Mouse (Mus musculus): Measurements from ENCODE around the gene Gm20716. TPM values are rescaled to one million over a fixed set of nuclear protein-coding genes. Genes with fewer than 3 reads are reported as not detected.

Gene Gm20716
- polyA plus RNA-seq, 1 experiment from 2014 or later: 11.7 TPM

- Histone ChIP-seq H3K27ac (replicated peaks) (no peak overlapping the region), H3K4me2 (no peak overlapping the region), H3K9ac (no peak overlapping the region), H3K27me3 (replicated peaks) (no peaks in the 10 kb centered on the region), H3K4me1 (peaks cover 6% of the 10 kb centered on the region), H3K9me3 (no peaks in the 10 kb centered on the region), H3K36me3 (peaks cover 82% of the 10 kb centered on the region), H3K4me3 (no peak overlapping the region)
- 83% methylated on average over 6 of the region's 6 CpGs for WGBS
- no peak for ATAC-seq (ENCODE audit: extremely low read depth, insufficient number of reproducible peaks, low FRiP score, low TSS enrichment)
Observed at GRCm38 (mm10) chr2:168223326-168223725, 6.8 kb downstream of the Gm20716 start.

GRCm38 (mm10) chr2:168213788-168214397 is 16.3 kb downstream of the Gm20716 start:
- ATAC-seq (ENCODE audit: extremely low read depth, insufficient number of reproducible peaks, low FRiP score, low TSS enrichment): no peak
- Histone ChIP-seq H3K36me3 (peaks cover 95% of the 10 kb centered on the region), H3K27ac (replicated peaks) (no peak overlapping the region), H3K27me3 (replicated peaks) (no peaks in the 10 kb centered on the region), H3K9ac (no peak overlapping the region), H3K9me3 (no peaks in the 10 kb centered on the region), H3K4me3 (no peak overlapping the region), H3K4me2 (no peak overlapping the region), H3K4me1 (no peaks in the 10 kb centered on the region)
- WGBS: 57% methylated on average over 5 of the region's 5 CpGs

- Histone ChIP-seq H3K36me3 (peaks cover 67% of the 10 kb centered on the region), H3K4me1 (peaks cover 24% of the 10 kb centered on the region), H3K4me2 (peak overlapping the region; percentile 70), H3K4me3 (peak overlapping the region; percentile 99; the same call in 1 of the 2 replicates), H3K27ac (replicated peaks) (peak overlapping the region; percentile 99), H3K27me3 (replicated peaks) (no peaks in the 10 kb centered on the region), H3K9ac (peak overlapping the region; percentile 100; the same call in 1 of the 2 replicates), H3K9me3 (no peaks in the 10 kb centered on the region)
- WGBS: 91% methylated on average over 3 of the region's 3 CpGs
- ATAC-seq (ENCODE audit: extremely low read depth, insufficient number of reproducible peaks, low FRiP score, low TSS enrichment): no peak
Observed at GRCm38 (mm10) chr2:168207883-168208282, 22.3 kb downstream of the Gm20716 start.

GRCm38 (mm10) chr2:168206725-168207644 is 23.2 kb downstream of the Gm20716 start, which contains the start of gene Adnp:
Gene Adnp (minus strand): TSS chr2:168207112.
- WGBS: under 1% methylated on average over 70 of the region's 89 CpGs
- Histone ChIP-seq H3K27me3 (replicated peaks) (no peaks in the 10 kb centered on the region), H3K9me3 (no peaks in the 10 kb centered on the region), H3K4me2 (peak within 1 kb of the TSS; percentile 89), H3K27ac (replicated peaks) (peak within 1 kb of the TSS; percentile 99), H3K4me3 (peak within 1 kb of the TSS; percentile 99), H3K9ac (peak within 1 kb of the TSS; percentile 100), H3K36me3 (peaks cover 67% of the 10 kb centered on the region), H3K4me1 (peaks cover 33% of the 10 kb centered on the region)
- ATAC-seq (ENCODE audit: extremely low read depth, insufficient number of reproducible peaks, low FRiP score, low TSS enrichment): peak; percentile 85

GRCm38 (mm10) chr2:168205681-168206631 is 24.2 kb downstream of the Gm20716 start:
- peak overlapping the region; percentile 99 for H3K4me3 ChIP-seq
- no peaks in the 10 kb centered on the region for H3K9me3 ChIP-seq
- no peaks in the 10 kb centered on the region for H3K27me3 ChIP-seq (replicated peaks)
- peaks cover 40% of the 10 kb centered on the region for H3K4me1 ChIP-seq
- ATAC-seq (ENCODE audit: extremely low read depth, insufficient number of reproducible peaks, low FRiP score, low TSS enrichment): peak; percentile 25
- peaks cover 63% of the 10 kb centered on the region for H3K36me3 ChIP-seq
- peak overlapping the region; percentile 99 for H3K27ac ChIP-seq (replicated peaks)
- peak overlapping the region; percentile 89 for H3K4me2 ChIP-seq
- WGBS: under 1% methylated on average over 46 of the region's 49 CpGs
- peak overlapping the region; percentile 100 for H3K9ac ChIP-seq

GRCm38 (mm10) chr2:168205265-168205664 is 24.9 kb downstream of the Gm20716 start:
- Histone ChIP-seq H3K4me2 (peak overlapping the region; percentile 89), H3K4me1 (peaks cover 47% of the 10 kb centered on the region), H3K9ac (peak overlapping the region; percentile 100), H3K4me3 (peak overlapping the region; percentile 99), H3K36me3 (peaks cover 62% of the 10 kb centered on the region), H3K9me3 (no peaks in the 10 kb centered on the region), H3K27me3 (replicated peaks) (no peaks in the 10 kb centered on the region), H3K27ac (replicated peaks) (peak overlapping the region; percentile 99)
- 7% methylated on average over 6 of the region's 6 CpGs for WGBS
- ATAC-seq (ENCODE audit: extremely low read depth, insufficient number of reproducible peaks, low FRiP score, low TSS enrichment): no peak

- Histone ChIP-seq H3K4me2 (peak overlapping the region; percentile 89), H3K4me3 (peak overlapping the region; percentile 99), H3K4me1 (peaks cover 53% of the 10 kb centered on the region), H3K27me3 (replicated peaks) (no peaks in the 10 kb centered on the region), H3K9me3 (no peaks in the 10 kb centered on the region), H3K27ac (replicated peaks) (no peak overlapping the region), H3K36me3 (peaks cover 56% of the 10 kb centered on the region), H3K9ac (peak overlapping the region; percentile 100)
- no peak for ATAC-seq (ENCODE audit: extremely low read depth, insufficient number of reproducible peaks, low FRiP score, low TSS enrichment)
- WGBS: 80% methylated on average over 8 of the region's 8 CpGs
Observed at GRCm38 (mm10) chr2:168204476-168204999, 25.6 kb downstream of the Gm20716 start.

GRCm38 (mm10) chr2:168200014-168200691 is 30.0 kb downstream of the Gm20716 start:
- Histone ChIP-seq H3K9me3 (no peaks in the 10 kb centered on the region), H3K27me3 (replicated peaks) (no peaks in the 10 kb centered on the region), H3K27ac (replicated peaks) (no peak overlapping the region), H3K4me3 (no peak overlapping the region), H3K36me3 (peaks cover 56% of the 10 kb centered on the region), H3K4me1 (peaks cover 84% of the 10 kb centered on the region), H3K9ac (peak overlapping the region; percentile 6; the same call in 1 of the 2 replicates), H3K4me2 (peak overlapping the region; percentile 24; the same call in 1 of the 2 replicates)
- 72% methylated on average over 4 of the region's 5 CpGs for WGBS
- ATAC-seq (ENCODE audit: extremely low read depth, insufficient number of reproducible peaks, low FRiP score, low TSS enrichment): no peak

- H3K36me3 ChIP-seq: peaks cover 54% of the 10 kb centered on the region
- H3K27me3 ChIP-seq (replicated peaks): no peaks in the 10 kb centered on the region
- peak overlapping the region; percentile 24; the same call in 1 of the 2 replicates for H3K4me2 ChIP-seq
- H3K9ac ChIP-seq: 0 out of 2 replicates have a peak overlapping the region, but pooled peaks have one; percentile 33
- 79% methylated on average over 4 of the region's 4 CpGs for WGBS
- H3K4me1 ChIP-seq: peaks cover 84% of the 10 kb centered on the region
- no peak overlapping the region for H3K27ac ChIP-seq (replicated peaks)
- no peaks in the 10 kb centered on the region for H3K9me3 ChIP-seq
- no peak overlapping the region for H3K4me3 ChIP-seq
- ATAC-seq (ENCODE audit: extremely low read depth, insufficient number of reproducible peaks, low FRiP score, low TSS enrichment): no peak
Observed at GRCm38 (mm10) chr2:168199476-168199875, 30.7 kb downstream of the Gm20716 start.

- ATAC-seq (ENCODE audit: extremely low read depth, insufficient number of reproducible peaks, low FRiP score, low TSS enrichment): no peak
- Histone ChIP-seq H3K9ac (no peak overlapping the region), H3K9me3 (no peaks in the 10 kb centered on the region), H3K27me3 (replicated peaks) (no peaks in the 10 kb centered on the region), H3K4me2 (no peak overlapping the region), H3K4me3 (no peak overlapping the region), H3K36me3 (peaks cover 44% of the 10 kb centered on the region), H3K27ac (replicated peaks) (no peak overlapping the region), H3K4me1 (peaks cover 88% of the 10 kb centered on the region)
- WGBS: 90% methylated on average over 1 of the region's 1 CpGs
Observed at GRCm38 (mm10) chr2:168198421-168198820, 31.7 kb downstream of the Gm20716 start.

All from heart, embryonic 13.5 days (tissue).